Mouse (Mus musculus) hindbrain, postnatal 0 days (tissue): Measurements from ENCODE around the gene Dnaaf2. TPM values are rescaled to one million over a fixed set of nuclear protein-coding genes. Genes with fewer than 3 reads are reported as not detected.

Experiments
- ATAC-seq: fragments of 200-750 bp; cut with Nextera tagmentation; 2 replicates; pipeline ENCODE4 v1.8.0; 2017; ENCODE audit warnings: mild to moderate bottlenecking, moderate TSS enrichment, moderate library complexity
- DNase-seq: peaks from one replicate; pipeline ENCODE4 v3.0.0-alpha.2; 2015; ENCODE audit warnings: low spot score
- H3K27ac ChIP-seq: fragments of 300-500 bp; sonication (generic); 2 replicates; pipeline ENCODE4 v1.5.1; 2014; ENCODE audit warnings: mild to moderate bottlenecking
- H3K27me3 ChIP-seq: fragments of 300-500 bp; sonication (generic); 2 replicates; pipeline ENCODE4 v1.6.1; 2014; ENCODE audit warnings: low read length, mixed read lengths; ENCODE audit not compliant: insufficient read depth
- H3K36me3 ChIP-seq: fragments of 300-500 bp; sonication (generic); 2 replicates; pipeline ENCODE4 v1.6.1; 2014; ENCODE audit warnings: low read length, mixed read lengths; ENCODE audit not compliant: insufficient read depth
- H3K4me1 ChIP-seq: fragments of 300-500 bp; sonication (generic); 2 replicates; pipeline ENCODE4 v1.6.1; 2014; ENCODE audit warnings: antibody characterized with exemption, low read length, mixed read lengths; ENCODE audit not compliant: insufficient read depth
- H3K4me2 ChIP-seq: fragments of 300-500 bp; sonication (generic); 2 replicates; pipeline ENCODE4 v1.6.1; 2014; ENCODE audit warnings: low read depth, mild to moderate bottlenecking, low read length, moderate library complexity, mixed read lengths
- H3K4me3 ChIP-seq: fragments of 300-500 bp; sonication (generic); 2 replicates; pipeline ENCODE4 v1.5.1; 2014; ENCODE audit warnings: low read length
- H3K9ac ChIP-seq: fragments of 300-500 bp; sonication (generic); replicated peaks from 2 replicates; pipeline ENCODE4 v1.6.1; 2014; ENCODE audit warnings: mild to moderate bottlenecking, low read length, moderate library complexity, mixed read lengths
- H3K9me3 ChIP-seq: fragments of 300-500 bp; sonication (generic); 2 replicates; pipeline ENCODE4 v1.6.1; 2016; ENCODE audit warnings: low read length, mixed read lengths
- CTCF ChIP-seq: IDR thresholded peaks from 2 replicates; pipeline ENCODE4 v1.5.1; 2016; ENCODE audit warnings: antibody characterized with exemption, control low read depth, low read depth
- WGBS: fragments of 180-500 bp; shearing (Covaris S2); extraction: QIAGEN DNeasy Blood & Tissue Kit; methylation state at CpG from one replicate; pipeline ENCODE4 v1.1.7; 2014; 5-methylcytosine and 5-hydroxymethylcytosine counted together
- polyA plus RNA-seq: library from polyadenylated mRNA; unstranded; fragments of >200 nt; fragmentation: Nextera tagmentation; extraction: Ambion mirVana; gene quantifications from 2 replicates; pipeline ENCODE4 v1.2.1, GENCODE M21; 2015
- total RNA-seq: library from RNA; depleted of rRNA; stranded (reverse); fragments of >200 nt; gene quantifications from 2 replicates; pipeline ENCODE4 v1.2.3, GENCODE M21; 2014

Gene Dnaaf2
- total and polyA plus RNA-seq, 2 experiments from 2014 or later: 5.2 to 7.7 TPM

DNA sequence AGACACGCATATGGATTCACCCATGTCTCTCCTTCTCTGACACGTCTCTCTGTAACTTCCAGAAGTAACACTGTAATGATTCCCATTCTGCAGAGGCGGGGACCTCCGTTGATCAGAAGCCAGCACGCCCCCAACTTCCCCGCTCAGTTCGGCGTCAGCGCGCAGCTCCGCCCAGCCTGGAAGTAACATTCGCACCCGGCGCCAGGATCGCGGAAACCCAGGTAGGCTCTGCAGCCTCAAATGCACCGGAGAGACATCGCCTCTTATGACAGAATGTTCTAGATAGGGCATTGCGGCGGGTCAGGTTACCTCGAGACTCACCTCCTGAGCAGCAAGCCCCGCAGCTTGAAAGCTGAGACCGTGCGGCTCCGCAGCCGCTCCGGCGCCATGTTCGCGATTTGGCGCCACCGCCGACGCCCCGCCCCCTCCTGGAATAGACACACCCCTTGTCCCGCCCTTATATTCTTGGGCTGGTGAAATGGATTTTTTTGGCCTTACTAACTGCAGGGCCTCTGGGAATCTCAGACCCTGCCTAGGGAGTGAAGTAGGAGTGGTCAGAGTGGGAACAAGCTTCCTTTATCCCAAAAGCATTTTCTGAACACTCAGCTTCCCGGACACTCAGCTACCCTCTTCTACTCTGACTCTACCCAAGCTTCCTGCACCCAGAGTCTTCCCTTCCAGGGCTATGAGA is 29.7 kb upstream of the Dnaaf2 start, which contains the start of gene Pole2:
Gene Pole2 (minus strand): TSS at position 420 of the 691 bp plus-strand sequence.
- no peak for TF ChIP-seq CTCF
- Histone ChIP-seq H3K27me3 (no peaks in the 10 kb centered on the region), H3K4me2 (peak within 1 kb of the TSS; percentile 66), H3K27ac (peak within 1 kb of the TSS; percentile 71; the same call in 1 of the 2 replicates), H3K36me3 (no peaks in the 10 kb centered on the region), H3K4me3 (peak within 1 kb of the TSS; percentile 75), H3K9ac (peak within 1 kb of the TSS; percentile 51), H3K9me3 (no peaks in the 10 kb centered on the region), H3K4me1 (no peaks in the 10 kb centered on the region)
- WGBS: under 1% methylated on average over 37 of the region's 37 CpGs
- ATAC-seq: peak; percentile 96
- peak; percentile 89 for DNase-seq

DNA sequence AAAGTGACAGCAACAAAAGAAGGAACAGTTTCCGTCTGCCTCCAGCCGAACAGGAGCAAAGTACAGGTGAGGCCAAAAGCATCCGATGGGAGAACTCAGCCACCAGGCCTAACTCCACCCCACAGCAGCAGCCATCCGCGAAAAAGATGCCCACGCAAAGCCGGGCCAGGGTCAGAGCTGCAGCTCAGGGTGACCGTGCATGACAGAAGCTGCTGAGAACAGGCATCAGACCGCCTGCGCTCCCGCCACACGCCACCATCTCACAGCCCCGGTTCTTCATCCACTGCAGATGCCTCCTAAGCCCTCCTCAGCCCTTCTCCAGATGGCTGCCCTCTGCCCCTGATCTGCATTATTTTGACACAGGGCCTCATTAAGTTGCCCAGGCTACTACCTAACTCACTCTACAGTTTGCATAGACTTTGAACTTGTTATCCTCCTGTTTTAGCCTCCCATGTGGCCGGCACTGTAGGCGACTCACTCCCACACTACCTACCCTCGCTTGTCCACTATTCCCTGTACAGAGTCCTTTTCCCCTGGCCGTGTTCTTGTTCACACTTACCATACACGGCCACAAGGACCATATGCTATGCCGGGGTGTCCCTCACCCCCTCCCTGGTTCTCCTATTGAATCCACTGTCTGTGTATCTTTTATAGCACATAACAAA is 22.5 kb upstream of the Dnaaf2 start:
- ATAC-seq: no peak
- no peak overlapping the region for H3K27ac ChIP-seq
- H3K9ac ChIP-seq: no peak overlapping the region
- H3K4me3 ChIP-seq: no peak overlapping the region
- no peaks in the 10 kb centered on the region for H3K4me1 ChIP-seq
- WGBS: 90% methylated on average over 19 of the region's 19 CpGs
- H3K36me3 ChIP-seq: no peaks in the 10 kb centered on the region
- no peak for DNase-seq
- no peak overlapping the region for H3K4me2 ChIP-seq
- H3K27me3 ChIP-seq: no peaks in the 10 kb centered on the region
- no peaks in the 10 kb centered on the region for H3K9me3 ChIP-seq
- no peak for TF ChIP-seq CTCF

DNA sequence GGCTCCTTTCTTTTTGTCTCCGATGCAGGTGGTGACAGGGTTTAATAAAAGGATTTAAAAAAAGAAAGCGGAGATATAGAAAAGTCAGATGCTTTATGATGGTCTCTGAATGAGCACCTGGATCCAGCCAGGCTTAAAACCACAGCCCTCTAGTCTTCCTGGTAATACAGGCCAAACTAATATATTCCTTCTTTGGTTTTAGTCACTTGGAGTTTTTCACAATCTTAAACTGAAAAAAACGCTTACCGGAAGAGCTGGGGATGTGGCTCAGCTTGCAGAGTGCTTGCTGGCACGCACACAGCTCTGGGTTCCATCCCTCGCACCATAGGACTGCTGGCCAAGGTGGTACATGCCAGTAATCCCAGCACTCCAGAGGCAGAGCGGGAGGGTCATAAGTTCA is 18.4 kb upstream of the Dnaaf2 start:
- ATAC-seq: no peak

DNA sequence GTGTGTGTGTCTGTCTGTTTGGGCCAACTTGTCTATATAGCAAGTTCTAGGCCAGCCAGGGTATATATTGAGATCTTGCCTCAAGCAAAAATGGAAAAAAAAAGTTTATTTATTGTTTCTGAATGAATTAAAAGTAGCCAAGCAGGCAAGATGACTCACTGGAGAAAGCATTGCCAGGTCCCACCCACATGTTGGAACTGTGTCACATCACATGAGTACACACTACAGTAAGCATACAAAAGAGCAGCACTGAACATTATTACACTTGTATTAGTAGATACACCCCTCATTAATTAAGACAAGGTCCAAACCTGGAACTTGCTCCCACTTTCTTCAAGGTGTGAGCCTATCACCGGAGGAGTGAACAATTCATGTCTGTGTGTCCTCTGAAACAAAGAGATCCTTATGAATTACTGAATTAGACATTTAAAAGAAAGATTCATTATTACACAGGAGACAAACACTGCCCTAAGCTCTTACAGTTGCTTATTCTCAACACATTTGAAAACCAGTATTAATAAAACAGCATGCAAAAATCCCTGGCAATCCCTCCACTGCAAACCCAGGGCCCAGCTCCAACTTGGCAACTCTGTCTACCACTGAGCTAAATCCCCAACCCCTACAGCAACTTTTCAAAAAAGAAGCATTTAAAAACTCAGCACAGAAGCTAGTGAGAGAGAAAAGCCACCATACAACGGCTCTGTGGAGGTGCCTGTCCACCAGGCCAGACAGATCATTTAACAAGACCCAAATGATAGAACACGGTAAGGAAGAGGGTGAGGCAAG is 17.0 kb upstream of the Dnaaf2 start:
- WGBS: 67% methylated on average over 3 of the region's 3 CpGs

More for the DNA sequence above, 18.4 kb upstream of the Dnaaf2 start:
- Histone ChIP-seq H3K27me3 (no peaks in the 10 kb centered on the region), H3K4me3 (no peak overlapping the region), H3K27ac (no peak overlapping the region), H3K4me2 (no peak overlapping the region), H3K4me1 (no peaks in the 10 kb centered on the region), H3K9me3 (no peaks in the 10 kb centered on the region), H3K9ac (no peak overlapping the region), H3K36me3 (0 out of 2 replicates have a peak, but pooled peaks cover 3% of the 10 kb centered on the region)
- no peak for TF ChIP-seq CTCF
- DNase-seq: no peak
- WGBS: 87% methylated on average over 7 of the region's 7 CpGs

DNA sequence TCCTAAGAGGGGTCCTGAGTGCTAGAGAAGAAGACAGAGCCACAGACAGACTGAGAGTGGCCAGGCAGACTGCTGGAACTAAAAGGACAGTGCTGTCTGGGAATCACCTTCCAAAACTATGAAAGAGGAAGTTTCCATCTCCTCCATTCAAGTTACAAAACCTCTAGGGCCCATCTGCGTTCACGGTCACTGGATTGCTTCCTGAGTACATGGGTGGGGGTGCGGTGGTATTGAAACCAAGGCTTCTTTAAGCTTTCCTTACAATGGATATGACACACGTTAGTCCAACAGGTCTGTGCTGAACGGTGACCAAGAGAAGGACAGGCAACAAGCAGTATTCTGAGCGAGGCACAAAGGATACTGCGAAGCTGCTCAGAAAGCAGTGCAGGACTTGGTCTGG is 16.2 kb upstream of the Dnaaf2 start:
- 92% methylated on average over 7 of the region's 7 CpGs for WGBS
- Histone ChIP-seq H3K27me3 (no peaks in the 10 kb centered on the region), H3K4me1 (no peaks in the 10 kb centered on the region), H3K4me2 (no peak overlapping the region), H3K27ac (no peak overlapping the region), H3K9me3 (no peaks in the 10 kb centered on the region), H3K4me3 (no peak overlapping the region), H3K9ac (no peak overlapping the region), H3K36me3 (0 out of 2 replicates have a peak, but pooled peaks cover 3% of the 10 kb centered on the region)
- no peak for TF ChIP-seq CTCF
- ATAC-seq (no peak), DNase-seq (no peak)

More for the DNA sequence above, 17.0 kb upstream of the Dnaaf2 start:
- Histone ChIP-seq H3K27ac (no peak overlapping the region), H3K4me3 (no peak overlapping the region), H3K36me3 (0 out of 2 replicates have a peak, but pooled peaks cover 3% of the 10 kb centered on the region), H3K9me3 (no peaks in the 10 kb centered on the region), H3K4me2 (no peak overlapping the region), H3K4me1 (no peaks in the 10 kb centered on the region), H3K27me3 (no peaks in the 10 kb centered on the region), H3K9ac (no peak overlapping the region)
- DNase-seq (peak; percentile 21), ATAC-seq (no peak)
- TF ChIP-seq CTCF: no peak

DNA sequence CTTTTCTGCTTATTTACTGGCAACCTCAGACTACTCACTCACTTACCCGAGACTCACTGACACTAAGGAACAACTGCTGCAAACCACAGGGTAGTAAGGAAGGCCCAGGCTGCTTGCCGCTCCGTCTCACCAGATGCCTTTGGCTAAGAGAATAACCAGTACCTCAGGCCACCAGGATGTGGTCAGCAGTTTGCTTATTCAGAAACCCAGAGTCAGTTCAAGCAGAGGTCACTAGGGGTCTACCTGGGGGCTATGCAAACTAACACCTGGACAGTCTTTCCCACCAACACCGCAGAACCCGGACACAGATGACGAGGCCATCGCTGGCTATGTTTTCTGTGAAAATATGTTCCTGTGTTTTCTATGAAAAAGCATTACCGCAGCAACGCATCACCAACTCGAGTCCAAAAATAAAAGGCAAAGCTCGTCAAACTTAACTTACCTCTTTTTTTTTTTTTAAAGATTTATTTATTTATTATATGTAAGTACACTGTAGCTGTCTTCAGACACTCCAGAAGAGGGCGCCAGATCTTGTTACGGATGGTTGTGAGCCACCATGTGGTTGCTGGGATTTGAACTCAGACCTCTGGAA is 15.1 kb upstream of the Dnaaf2 start:
- TF ChIP-seq CTCF: no peak
- Histone ChIP-seq H3K9ac (no peak overlapping the region), H3K27me3 (no peaks in the 10 kb centered on the region), H3K27ac (no peak overlapping the region), H3K36me3 (0 out of 2 replicates have a peak, but pooled peaks cover 3% of the 10 kb centered on the region), H3K9me3 (no peaks in the 10 kb centered on the region), H3K4me3 (no peak overlapping the region), H3K4me1 (no peaks in the 10 kb centered on the region), H3K4me2 (no peak overlapping the region)
- DNase-seq (no peak), ATAC-seq (no peak)
- 94% methylated on average over 13 of the region's 13 CpGs for WGBS
